ENCODE assay signal across 17 mouse cellular contexts in genomic region chr4:133101751-133102150, GRCm38 (mm10). TPM values are rescaled to one million over a fixed set of nuclear protein-coding genes. Genes with fewer than 3 reads are reported as not detected.
DNase-seq lines count a peak whose midpoint lies in the region; ATAC-seq lines count a peak whose summit lies in the region.
"Had no signal": no experiment of that assay in that cellular context is flagged by ENCODE, and none has a peak within 500 bp of the region (broad histone marks: within the 10 kb centered on the region; RNA-seq: fewer than 3 reads in every experiment).

No protein-coding gene starts in this region.

- no peaks in the 10 kb centered on the region for H3K9me3 ChIP-seq in hindbrain, embryonic 14.5 days (ENCODE audit: control insufficient read depth, low read length)
- H3K9me3 ChIP-seq in hindbrain, embryonic 10.5 days = no peaks in the 10 kb centered on the region
- no peaks in the 10 kb centered on the region for H3K9me3 ChIP-seq in midbrain, embryonic 15.5 days
- no peaks in the 10 kb centered on the region for H3K9me3 ChIP-seq in midbrain, embryonic 11.5 days (ENCODE audit: control insufficient read depth, low read length)
- H3K9me3 ChIP-seq in neural tube, embryonic 15.5 days (replicated peaks) = no peaks in the 10 kb centered on the region
- H3K9me3 ChIP-seq: embryonic facial prominence, embryonic 12.5 days; liver, embryonic 13.5 days had no signal

- H3K27ac ChIP-seq in hindbrain, embryonic 14.5 days = no peak overlapping the region
- H3K27ac ChIP-seq in hindbrain, embryonic 10.5 days = no peak overlapping the region
- no peak overlapping the region for H3K27ac ChIP-seq in midbrain, embryonic 15.5 days
- no peak overlapping the region for H3K27ac ChIP-seq in midbrain, embryonic 11.5 days (ENCODE audit: low read depth, low read length)
- no peak overlapping the region for H3K27ac ChIP-seq in neural tube, embryonic 15.5 days (replicated peaks)
- H3K27ac ChIP-seq: embryonic facial prominence, embryonic 12.5 days; liver, embryonic 13.5 days had no signal

- 78% methylated on average over 9 of the region's 9 CpGs for WGBS in hindbrain, embryonic 14.5 days
- 83% methylated on average over 9 of the region's 9 CpGs for WGBS in hindbrain, embryonic 10.5 days
- WGBS in midbrain, embryonic 15.5 days = 85% methylated on average over 9 of the region's 9 CpGs
- 85% methylated on average over 9 of the region's 9 CpGs for WGBS in midbrain, embryonic 11.5 days
- 81% methylated on average over 9 of the region's 9 CpGs for WGBS in neural tube, embryonic 15.5 days

- H3K4me1 ChIP-seq in hindbrain, embryonic 14.5 days (replicated peaks; ENCODE audit: control insufficient read depth, insufficient read depth, low read length) = 0 out of 2 replicates have a peak, but pooled peaks cover 11% of the 10 kb centered on the region
- H3K4me1 ChIP-seq in hindbrain, embryonic 10.5 days (replicated peaks) = peaks cover 14% of the 10 kb centered on the region
- H3K4me1 ChIP-seq in midbrain, embryonic 15.5 days = peaks cover 16% of the 10 kb centered on the region; the same call in 1 of the 2 replicates
- peaks cover 2% of the 10 kb centered on the region; the same call in 1 of the 2 replicates for H3K4me1 ChIP-seq in midbrain, embryonic 11.5 days (ENCODE audit: control insufficient read depth, insufficient read depth, low read length)
- H3K4me1 ChIP-seq in neural tube, embryonic 15.5 days = peaks cover 18% of the 10 kb centered on the region

- H3K36me3 ChIP-seq in hindbrain, embryonic 14.5 days (replicated peaks; ENCODE audit: control insufficient read depth, insufficient read depth) = no peaks in the 10 kb centered on the region
- H3K36me3 ChIP-seq in hindbrain, embryonic 10.5 days = no peaks in the 10 kb centered on the region
- no peaks in the 10 kb centered on the region for H3K36me3 ChIP-seq in midbrain, embryonic 15.5 days (replicated peaks)
- no peaks in the 10 kb centered on the region for H3K36me3 ChIP-seq in midbrain, embryonic 11.5 days (ENCODE audit: control insufficient read depth, insufficient read depth, low read length)
- no peaks in the 10 kb centered on the region for H3K36me3 ChIP-seq in neural tube, embryonic 15.5 days
- H3K36me3 ChIP-seq: embryonic facial prominence, embryonic 12.5 days; liver, embryonic 13.5 days had no signal

- H3K27me3 ChIP-seq in hindbrain, embryonic 14.5 days (ENCODE audit: control insufficient read depth, insufficient read depth, low read length) = no peaks in the 10 kb centered on the region
- peaks cover 3% of the 10 kb centered on the region; the same call in 1 of the 2 replicates for H3K27me3 ChIP-seq in hindbrain, embryonic 10.5 days (ENCODE audit: insufficient read depth, poor library complexity, severe bottlenecking)
- H3K27me3 ChIP-seq in midbrain, embryonic 15.5 days (replicated peaks) = no peaks in the 10 kb centered on the region
- no peaks in the 10 kb centered on the region for H3K27me3 ChIP-seq in midbrain, embryonic 11.5 days (ENCODE audit: control insufficient read depth, insufficient read depth, low read length)
- no peaks in the 10 kb centered on the region for H3K27me3 ChIP-seq in neural tube, embryonic 15.5 days (replicated peaks)
- H3K27me3 ChIP-seq: embryonic facial prominence, embryonic 12.5 days; liver, embryonic 13.5 days had no signal

- no peak overlapping the region; the same call in 1 of the 2 replicates for H3K4me3 ChIP-seq in hindbrain, embryonic 14.5 days (replicated peaks; ENCODE audit: low read length)
- H3K4me3 ChIP-seq in hindbrain, embryonic 10.5 days = no peak overlapping the region
- no peak overlapping the region for H3K4me3 ChIP-seq in midbrain, embryonic 15.5 days
- H3K4me3 ChIP-seq in midbrain, embryonic 11.5 days (ENCODE audit: low read depth, low read length) = no peak overlapping the region
- no peak overlapping the region for H3K4me3 ChIP-seq in neural tube, embryonic 15.5 days (replicated peaks)
- H3K4me3 ChIP-seq: embryonic facial prominence, embryonic 12.5 days; liver, embryonic 13.5 days had no signal

- ATAC-seq in cerebellum, adult (ENCODE audit: insufficient number of reproducible peaks, low FRiP score, low TSS enrichment) = no peak
- no peak for ATAC-seq in hindbrain, embryonic 14.5 days (ENCODE audit: low FRiP score)
- ATAC-seq in midbrain, embryonic 15.5 days (replicated peaks) = no peak
- ATAC-seq in midbrain, embryonic 11.5 days (ENCODE audit: low FRiP score) = no peak
- no peak for ATAC-seq in neural tube, embryonic 15.5 days (ENCODE audit: low FRiP score)

- H3K4me2 ChIP-seq in hindbrain, embryonic 14.5 days (replicated peaks) = peak overlapping the region; percentile 28
- H3K4me2 ChIP-seq in midbrain, embryonic 15.5 days = 0 out of 2 replicates have a peak overlapping the region, but pooled peaks have one; percentile 7
- H3K4me2 ChIP-seq in midbrain, embryonic 11.5 days = no peak overlapping the region
- H3K4me2 ChIP-seq in neural tube, embryonic 15.5 days = peak overlapping the region; percentile 35
- H3K4me2 ChIP-seq: embryonic facial prominence, embryonic 12.5 days; liver, embryonic 13.5 days had no signal

- peak; percentile 51 for DNase-seq in cerebellum, adult 9-11 months
- DNase-seq in hindbrain, embryonic 14.5 days (ENCODE audit: low spot score) = no peak
- no peak for DNase-seq in hindbrain, embryonic 10.5 days (ENCODE audit: low spot score)
- DNase-seq in midbrain, embryonic 11.5 days (ENCODE audit: low spot score, missing footprints) = no peak
- DNase-seq in right cerebral cortex, adult 2 months (ENCODE audit: low spot score in 2 of 2) = no peak
- DNase-seq: adrenal gland, adult 2 months; gastrocnemius, postnatal 25 days; heart, postnatal 10 days; kidney, adult 8-10 months; liver, embryonic 13.5 days; lung, postnatal 4 days; right cerebral cortex, postnatal 25 days; thymus, adult 2 months had no signal

- H3K9ac ChIP-seq in hindbrain, embryonic 14.5 days = no peak overlapping the region
- H3K9ac ChIP-seq in midbrain, embryonic 15.5 days = no peak overlapping the region
- H3K9ac ChIP-seq in midbrain, embryonic 11.5 days (ENCODE audit: low read length) = no peak overlapping the region
- no peak overlapping the region for H3K9ac ChIP-seq in neural tube, embryonic 15.5 days (replicated peaks)
- H3K9ac ChIP-seq: embryonic facial prominence, embryonic 12.5 days; liver, embryonic 13.5 days had no signal

RNA-seq across cellular contexts. Expression of gene Wasf2, which starts 28.6 kb away (rescaled TPM):
- polyA plus RNA-seq in hindbrain, embryonic 14.5 days (2014; fragmentation: Nextera tagmentation; extraction: Ambion mirVana) = 21.0 and 23.9 TPM in 2 replicates
- polyA plus RNA-seq in hindbrain, embryonic 10.5 days (2016; fragmentation: Nextera tagmentation; extraction: Ambion mirVana) = 42.1 and 67.1 TPM in 2 replicates
- polyA plus RNA-seq in midbrain, embryonic 15.5 days (2015; fragmentation: Nextera tagmentation; extraction: Ambion mirVana) = 27.4 and 27.7 TPM in 2 replicates
- polyA plus RNA-seq in midbrain, embryonic 11.5 days (2014; fragmentation: Nextera tagmentation; extraction: Ambion mirVana) = 38.3 and 40.1 TPM in 2 replicates
- 22.2 and 45.6 TPM in 2 replicates for polyA plus RNA-seq in neural tube, embryonic 15.5 days (2015; fragmentation: Nextera tagmentation; extraction: Ambion mirVana)
